In genomic region chr7:63938066-63938913, GRCm38 (mm10) we compare ENCODE assay signal across 9 mouse cellular contexts. TPM values are rescaled to one million over a fixed set of nuclear protein-coding genes. Genes with fewer than 3 reads are reported as not detected.
DNase-seq lines count a peak whose midpoint lies in the region; ATAC-seq and TF ChIP-seq lines count a peak whose summit lies in the region.
"Had no signal": no experiment of that assay in that cellular context is flagged by ENCODE, and none has a peak within 500 bp of the region (broad histone marks: within the 10 kb centered on the region; RNA-seq: fewer than 3 reads in every experiment).

No protein-coding gene starts in this region.

- H3K27me3 ChIP-seq in heart, embryonic 12.5 days (replicated peaks) = no peaks in the 10 kb centered on the region
- no peaks in the 10 kb centered on the region for H3K27me3 ChIP-seq in ES-Bruce4 (ENCODE audit: control insufficient read depth, insufficient read depth, low read length, poor library complexity, severe bottlenecking)
- no peaks in the 10 kb centered on the region for H3K27me3 ChIP-seq in hindbrain, embryonic 13.5 days
- no peaks in the 10 kb centered on the region for H3K27me3 ChIP-seq in liver, embryonic 16.5 days (ENCODE audit: control insufficient read depth, insufficient read depth, low read depth, low read length)

- H3K36me3 ChIP-seq in heart, embryonic 12.5 days = no peaks in the 10 kb centered on the region
- no peaks in the 10 kb centered on the region for H3K36me3 ChIP-seq in ES-Bruce4 (ENCODE audit: control insufficient read depth, insufficient read depth, low read length, poor library complexity, severe bottlenecking)
- no peaks in the 10 kb centered on the region for H3K36me3 ChIP-seq in hindbrain, embryonic 13.5 days
- H3K36me3 ChIP-seq in liver, embryonic 16.5 days (ENCODE audit: control insufficient read depth, insufficient read depth) = no peaks in the 10 kb centered on the region

- H3K4me3 ChIP-seq in heart, embryonic 12.5 days = peak overlapping the region; percentile 79
- H3K4me3 ChIP-seq in ES-Bruce4 (ENCODE audit: low read depth, low read length) = peak overlapping the region; percentile 84
- peak overlapping the region; percentile 75 for H3K4me3 ChIP-seq in cortical plate, adult 2 months (ENCODE audit: insufficient read depth, low read length)
- H3K4me3 ChIP-seq in hindbrain, embryonic 13.5 days = peak overlapping the region; percentile 78
- peak overlapping the region; percentile 76 for H3K4me3 ChIP-seq in liver, embryonic 16.5 days (ENCODE audit: low read depth, low read length)

- TF ChIP-seq POLR2A in ES-Bruce4 (IDR thresholded peaks at IDR 0.05; ENCODE audit: insufficient read depth, low read length) = peak; percentile 66
- peak; percentile 64; the same call in 1 of the 2 replicates for TF ChIP-seq POLR2A in cortical plate, adult 2 months (IDR thresholded peaks at IDR 0.05; ENCODE audit: extremely low read depth, insufficient read depth, low read length)

- intact Hi-C loops in heart, postnatal 14 days (cut with DNase I) = loop anchor here (10.0 kb wide), 1 partner anchor 217 kb away; the partner anchor contains the start of gene Trpm1

- peak overlapping the region; percentile 86 for H3K27ac ChIP-seq in heart, embryonic 12.5 days (ENCODE audit: poor library complexity, severe bottlenecking)
- peak overlapping the region; percentile 62 for H3K27ac ChIP-seq in ES-Bruce4 (ENCODE audit: insufficient read depth, low read length)
- peak overlapping the region; percentile 99 for H3K27ac ChIP-seq in cortical plate, adult 2 months (ENCODE audit: insufficient read depth, low read length)
- H3K27ac ChIP-seq in hindbrain, embryonic 13.5 days = peak overlapping the region; percentile 97
- H3K27ac ChIP-seq in liver, embryonic 16.5 days (ENCODE audit: low read length) = peak overlapping the region; percentile 97

- WGBS in heart, embryonic 12.5 days = under 1% methylated on average over 118 of the region's 121 CpGs
- WGBS in hindbrain, embryonic 13.5 days = under 1% methylated on average over 103 of the region's 121 CpGs
- under 1% methylated on average over 114 of the region's 121 CpGs for WGBS in liver, embryonic 16.5 days (ENCODE audit: insufficient replicate concordance)

- peak; percentile 41 for ATAC-seq in heart, embryonic 12.5 days (ENCODE audit: insufficient number of reproducible peaks, low FRiP score)
- peak; percentile 60 for ATAC-seq in hindbrain, embryonic 13.5 days (ENCODE audit: low FRiP score)
- peak; percentile 35 for ATAC-seq in liver, embryonic 16.5 days (ENCODE audit: low read depth)
- ATAC-seq in megakaryocyte progenitor cell, adult 5-6 weeks (replicated peaks; ENCODE audit: poor library complexity) = no peak

- H3K4me1 ChIP-seq in heart, embryonic 12.5 days (replicated peaks) = peaks cover 31% of the 10 kb centered on the region
- H3K4me1 ChIP-seq in ES-Bruce4 (ENCODE audit: control insufficient read depth, insufficient read depth, low read length) = peaks cover 4% of the 10 kb centered on the region
- H3K4me1 ChIP-seq in cortical plate, adult 2 months (ENCODE audit: control insufficient read depth, insufficient read depth, low read length) = peaks cover 5% of the 10 kb centered on the region
- H3K4me1 ChIP-seq in hindbrain, embryonic 13.5 days (replicated peaks) = peaks cover 39% of the 10 kb centered on the region
- H3K4me1 ChIP-seq in liver, embryonic 16.5 days (ENCODE audit: control insufficient read depth, low read depth, low read length) = peaks cover 63% of the 10 kb centered on the region

- H3K9me3 ChIP-seq in heart, embryonic 12.5 days (replicated peaks) = no peaks in the 10 kb centered on the region
- H3K9me3 ChIP-seq in ES-Bruce4 (replicated peaks; ENCODE audit: control insufficient read depth, insufficient read depth, low read length, poor library complexity, severe bottlenecking) = no peaks in the 10 kb centered on the region
- no peaks in the 10 kb centered on the region for H3K9me3 ChIP-seq in hindbrain, embryonic 13.5 days
- H3K9me3 ChIP-seq in liver, embryonic 16.5 days (replicated peaks; ENCODE audit: control insufficient read depth, low read length) = no peaks in the 10 kb centered on the region

- TF ChIP-seq EP300 in ES-Bruce4 (IDR thresholded peaks at IDR 0.05; ENCODE audit: insufficient read depth, low read depth, low read length) = 0 out of 2 replicates have a peak, but pooled peaks have one; percentile 1

- TF ChIP-seq CTCF in ES-Bruce4 (IDR thresholded peaks at IDR 0.05; ENCODE audit: low read depth, low read length) = no peak
- TF ChIP-seq CTCF in cortical plate, adult 2 months (IDR thresholded peaks at IDR 0.05; ENCODE audit: extremely low read depth, insufficient read depth, low read length) = no peak

- H3K9ac ChIP-seq in heart, embryonic 12.5 days = peak overlapping the region; percentile 92
- peak overlapping the region; percentile 95 for H3K9ac ChIP-seq in ES-Bruce4 (ENCODE audit: low read depth, poor library complexity, severe bottlenecking)
- peak overlapping the region; percentile 97 for H3K9ac ChIP-seq in hindbrain, embryonic 13.5 days
- peak overlapping the region; percentile 90 for H3K9ac ChIP-seq in liver, embryonic 16.5 days (ENCODE audit: low read depth, low read length)

- DNase-seq in heart, postnatal 14 days = no peak
- DNase-seq in right cerebral cortex, postnatal 25 days = peak; percentile 83

- H3K4me2 ChIP-seq in heart, embryonic 12.5 days = peak overlapping the region; percentile 87
- peak overlapping the region; percentile 88 for H3K4me2 ChIP-seq in hindbrain, embryonic 13.5 days
- H3K4me2 ChIP-seq in liver, embryonic 16.5 days (ENCODE audit: low read depth, low read length) = peak overlapping the region; percentile 100

RNA-seq across cellular contexts. Expression of gene Klf13, which starts 0.4 kb away (rescaled TPM):
- 16.7 and 17.4 TPM in 2 replicates for polyA plus RNA-seq in heart, embryonic 12.5 days (2016; fragmentation: Nextera tagmentation; extraction: Ambion mirVana)
- 10 to 100 TPM; 93.5 to 97.3 TPM for total RNA-seq in heart, postnatal 14 days (2021)
- polyA plus RNA-seq in ES-Bruce4 (2011; ENCODE audit: insufficient read depth, insufficient read length, low read depth, missing spikeins) = 36.5 and 38.2 TPM in 2 replicates
- polyA plus RNA-seq in cortical plate, adult 2 months (2012; rRNA removed) = 59.6 and 64.2 TPM in 2 replicates
- 25.7 and 26.9 TPM in 2 replicates for polyA plus RNA-seq in hindbrain, embryonic 13.5 days (2015; fragmentation: Nextera tagmentation; extraction: Ambion mirVana)
- 15.6 and 16.6 TPM in 2 replicates for polyA plus RNA-seq in liver, embryonic 16.5 days (2015; fragmentation: Nextera tagmentation; extraction: Ambion mirVana)
- 37.6 and 46.3 TPM in 2 replicates for total RNA-seq in megakaryocyte progenitor cell, adult 5-6 weeks (2015)
- 16.9 and 24.3 TPM in 2 replicates for total RNA-seq in megakaryocyte progenitor cell, adult 5-6 weeks (2017)

RNA-seq across cellular contexts. Expression of gene E030018B13Rik, which starts 21.6 kb away (rescaled TPM):
- not detected in 2 replicates for polyA plus RNA-seq in heart, embryonic 12.5 days (2016; fragmentation: Nextera tagmentation; extraction: Ambion mirVana)
- total RNA-seq in heart, postnatal 14 days (2021) = not detected
- polyA plus RNA-seq in ES-Bruce4 (2011; ENCODE audit: insufficient read depth, insufficient read length, low read depth, missing spikeins) = not detected in 2 replicates
- polyA plus RNA-seq in cortical plate, adult 2 months (2012; rRNA removed) = not detected in 2 replicates
- polyA plus RNA-seq in hindbrain, embryonic 13.5 days (2015; fragmentation: Nextera tagmentation; extraction: Ambion mirVana) = 0.19 TPM in 1 of 2 replicates, not detected in the other
- polyA plus RNA-seq in liver, embryonic 16.5 days (2015; fragmentation: Nextera tagmentation; extraction: Ambion mirVana) = not detected in 2 replicates
- not detected in 2 replicates for total RNA-seq in megakaryocyte progenitor cell, adult 5-6 weeks (2015)
- total RNA-seq in megakaryocyte progenitor cell, adult 5-6 weeks (2017) = not detected in 2 replicates
- total RNA-seq: left cerebral cortex, postnatal 36 days had no signal
